Mouse (Mus musculus) gastrocnemius, postnatal 10 days (tissue): ENCODE measurements around the gene Bag5. TPM values are rescaled to one million over a fixed set of nuclear protein-coding genes. Genes with fewer than 3 reads are reported as not detected.

Source experiments
- DNase-seq: peaks from one replicate; pipeline ENCODE4 v3.0.0; 2021; ENCODE audit warnings: mixed read lengths
- long read RNA-seq, 2 experiments: library from polyadenylated mRNA; stranded (forward); transcript quantifications; one replicate each; pipeline ENCODE4 v2.0.0; 2021
- total RNA-seq, 2 experiments: library from RNA; stranded (reverse); gene quantifications; 2 replicates each; pipeline ENCODE4 v1.2.3; 2021

The Bag5 gene
- 10 to 100 TPM; 17.5 to 21.1 TPM for total RNA-seq
- long read RNA-seq, experiment 1, transcript Bag5-201 (2 exons, 2,139 nt) = major isoform, 26 of 40 reads
- long read RNA-seq, experiment 1, transcript Bag5-202 (2 exons, 1,852 nt) = minor isoform, 9 of 40 reads
- long read RNA-seq, experiment 1, partial matches to known transcripts = 0 of 40 reads
- long read RNA-seq, experiment 1, other reads (novel, unspliced or antisense) = 4 of 40 reads
- long read RNA-seq, experiment 2, transcript Bag5-201 (2 exons, 2,139 nt) = major isoform, 32 of 49 reads
- long read RNA-seq, experiment 2, transcript Bag5-202 (2 exons, 1,852 nt) = minor isoform, 8 of 49 reads
- long read RNA-seq, experiment 2, partial matches to known transcripts = 0 of 49 reads
- long read RNA-seq, experiment 2, other reads (novel, unspliced or antisense) = 7 of 49 reads

DNA sequence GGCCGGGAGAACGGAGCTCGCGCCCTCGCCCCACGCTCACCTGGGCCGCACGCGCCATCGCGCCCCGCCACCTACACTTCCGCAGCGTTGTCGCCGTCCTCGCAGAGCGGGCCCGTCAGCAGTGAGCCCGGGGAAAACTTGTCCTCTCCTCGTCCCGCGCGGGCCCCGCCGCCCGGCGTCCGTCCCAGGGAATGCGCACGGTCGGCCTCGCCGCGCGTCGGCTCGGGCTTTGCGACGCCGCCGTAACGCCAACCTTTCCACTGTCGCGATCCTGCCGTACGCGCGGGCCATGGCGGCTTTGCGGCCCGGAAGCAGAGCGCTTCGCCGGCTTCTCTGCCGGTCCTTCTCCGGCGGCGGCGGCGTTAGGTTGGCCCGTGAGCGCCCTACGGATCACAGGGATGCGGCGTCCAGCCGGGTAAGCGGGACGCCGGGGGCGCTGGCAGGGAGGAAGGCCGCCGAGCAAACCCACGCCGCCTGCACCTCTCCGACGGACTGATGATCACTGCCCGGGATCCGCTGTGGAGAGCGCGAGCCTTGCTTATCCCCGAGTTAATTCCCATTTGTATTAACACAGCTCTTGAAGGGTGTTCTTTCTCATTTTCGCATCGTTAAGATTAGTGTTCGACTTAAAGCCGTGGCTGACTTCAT is at the start of gene Bag5, which contains the start of gene Apopt1:
Gene Bag5, minus strand, starts transcription at position 254 of the 648 bp plus-strand sequence.
Gene Apopt1, plus strand, starts transcription at position 258 of the 648 bp plus-strand sequence.
- peak; percentile 90 for DNase-seq

DNA sequence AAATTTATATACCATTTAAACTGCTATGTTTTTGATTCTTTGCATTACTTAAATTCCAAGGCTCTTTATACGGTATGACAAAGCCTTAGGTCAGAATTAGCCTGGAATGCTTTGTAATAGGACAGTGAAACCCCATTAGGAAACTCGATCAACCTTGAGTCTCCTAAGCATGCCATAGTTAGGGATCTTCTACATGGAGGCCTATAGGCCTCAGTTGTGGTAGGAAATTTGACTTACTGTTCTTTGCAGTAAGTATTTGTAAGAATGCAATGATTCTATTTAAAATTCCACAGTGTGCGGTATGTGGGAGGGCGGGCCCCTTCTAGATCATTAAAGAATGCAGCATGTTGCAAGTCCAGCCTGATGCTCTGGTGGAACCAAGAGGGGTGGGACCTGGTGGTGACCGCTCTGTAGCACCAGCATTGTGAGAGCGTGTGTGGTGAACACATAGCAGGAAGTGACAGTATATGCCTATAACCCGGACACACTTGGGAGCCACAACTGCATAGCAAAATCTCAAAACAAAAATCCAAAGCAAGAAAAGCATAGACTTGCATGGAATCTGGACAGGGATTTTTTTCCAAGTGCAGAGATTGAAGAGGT is 47.4 kb upstream of the Bag5 start:
- DNase-seq = no peak

DNA sequence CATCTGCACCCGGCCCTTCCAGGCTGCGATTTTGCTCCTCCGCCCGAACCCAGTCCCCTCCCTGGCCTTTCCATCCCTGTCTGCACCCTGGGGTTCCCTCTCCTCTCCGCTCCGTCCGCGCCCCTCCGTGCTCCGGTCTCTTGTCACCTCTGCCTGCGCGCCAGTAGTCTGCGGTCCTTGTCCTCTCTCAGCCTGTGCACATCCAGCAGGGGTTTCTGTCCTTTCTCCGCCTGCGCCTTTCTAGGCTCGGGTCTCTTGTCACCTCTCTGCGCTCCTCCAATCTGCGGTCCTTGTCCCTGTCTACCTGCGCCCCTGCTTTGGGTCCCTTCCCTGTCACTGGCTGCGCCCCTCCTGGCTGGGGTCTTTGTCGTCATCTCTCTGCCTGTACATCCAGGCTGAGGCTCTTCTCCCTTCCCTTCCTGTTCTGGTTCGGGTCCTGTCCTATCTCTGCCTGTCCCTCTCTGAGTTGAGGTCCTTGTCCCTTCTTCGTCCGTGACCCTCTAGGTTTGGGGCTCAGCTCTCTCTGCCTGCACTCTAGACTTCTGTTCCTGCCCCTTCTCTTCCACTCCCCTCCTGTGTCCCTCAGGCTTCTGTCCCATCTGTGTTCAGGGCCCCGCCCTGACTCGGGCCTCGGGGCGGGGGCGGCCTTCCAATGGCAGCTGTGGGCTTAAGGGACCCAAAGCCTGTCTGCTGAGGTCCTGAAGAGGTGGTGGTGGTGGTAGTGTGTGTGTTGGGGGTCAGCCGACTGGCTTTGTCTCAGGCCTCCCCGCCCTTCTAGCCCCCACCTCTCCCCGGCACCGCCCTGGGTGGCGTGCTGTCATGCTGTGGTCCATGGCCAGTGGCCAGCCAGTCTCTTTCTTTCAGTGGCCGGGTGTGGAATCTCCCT is 46.4 kb upstream of the Bag5 start:
- DNase-seq = peak; percentile 72

DNA sequence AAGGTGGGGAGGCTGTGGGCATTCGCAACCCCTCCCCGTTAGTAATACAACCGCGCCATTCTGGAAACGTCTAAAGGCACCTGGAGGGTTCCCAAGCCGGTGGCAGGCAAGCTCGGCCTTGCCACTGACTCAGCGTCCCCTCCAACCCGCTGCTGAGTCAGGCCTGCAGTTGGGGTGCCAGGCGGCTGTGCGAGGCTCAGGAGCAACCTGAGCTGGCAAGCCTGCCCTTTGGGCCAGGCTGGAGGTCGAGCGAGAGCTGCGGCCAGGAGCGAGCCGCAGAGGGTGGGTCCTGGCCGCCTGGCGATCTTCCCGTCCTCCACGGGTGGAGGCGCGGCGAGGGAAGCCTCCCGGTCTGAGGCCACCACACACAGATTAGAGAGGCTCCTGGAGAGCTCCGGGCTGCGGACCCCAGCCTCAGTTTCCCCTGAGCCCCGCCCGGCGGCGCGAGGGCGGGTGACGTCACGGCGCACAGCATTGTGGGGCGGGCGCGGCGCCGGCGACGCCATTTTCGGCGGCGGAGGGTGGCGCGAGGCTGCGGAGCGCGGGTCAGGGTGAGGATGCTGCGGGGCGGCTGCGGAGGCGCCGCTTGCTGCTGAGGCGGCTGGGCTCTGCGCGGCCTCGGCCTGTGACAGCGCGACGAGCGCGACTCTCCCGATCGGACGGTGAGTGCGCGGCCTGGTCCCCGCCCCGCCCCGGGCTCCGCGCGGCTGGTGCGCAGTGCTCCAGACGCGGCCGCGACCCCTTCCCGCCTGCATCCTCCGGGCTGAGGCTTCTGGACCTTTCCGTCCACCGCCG is 45.5 kb upstream of the Bag5 start, which contains the start of gene Klc1:
Gene Klc1, plus strand, starts transcription at position 469 of the 795 bp plus-strand sequence.
- peak; percentile 82 for DNase-seq

DNA sequence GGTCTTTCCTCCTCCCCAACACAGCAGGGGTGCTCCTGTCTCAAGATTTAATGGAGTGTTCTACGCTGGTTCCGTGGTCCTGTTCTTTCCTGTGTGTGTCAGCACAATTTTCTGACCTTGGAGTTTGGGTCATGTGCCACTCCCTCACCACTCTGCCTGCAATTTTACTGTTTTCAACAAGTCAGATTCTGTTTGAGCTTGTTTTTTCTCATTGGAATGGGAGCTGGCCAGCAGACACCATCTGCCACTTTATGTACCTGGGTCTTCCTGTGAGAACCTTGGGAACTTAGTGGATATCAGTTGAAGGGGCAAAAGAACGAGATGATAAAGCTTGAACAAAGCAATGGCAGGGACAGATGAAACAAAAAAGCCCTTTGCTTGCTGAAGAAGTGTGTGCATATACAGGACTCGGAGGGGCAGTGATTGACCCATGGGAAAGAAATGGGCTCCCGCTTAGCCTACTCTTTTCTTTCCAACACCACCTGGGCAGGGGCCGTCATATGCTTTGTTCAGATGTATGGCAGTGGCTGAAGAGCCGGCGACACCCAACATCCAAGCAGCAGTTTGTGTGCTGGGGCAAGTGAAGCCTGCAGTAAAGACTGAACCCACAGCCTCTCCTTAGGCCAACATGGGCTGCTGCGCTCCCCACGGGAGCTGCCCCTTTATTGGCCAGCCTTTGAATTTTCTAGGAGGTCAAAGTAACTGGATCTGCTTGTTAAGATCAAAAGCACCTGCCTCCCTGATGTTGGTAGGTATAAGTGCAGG is 44.7 kb upstream of the Bag5 start:
- DNase-seq = no peak

- no peak for DNase-seq
These were observed 43.6 kb upstream of the Bag5 start for GRCm38 (mm10) chr12:111756698-111757082.

DNA sequence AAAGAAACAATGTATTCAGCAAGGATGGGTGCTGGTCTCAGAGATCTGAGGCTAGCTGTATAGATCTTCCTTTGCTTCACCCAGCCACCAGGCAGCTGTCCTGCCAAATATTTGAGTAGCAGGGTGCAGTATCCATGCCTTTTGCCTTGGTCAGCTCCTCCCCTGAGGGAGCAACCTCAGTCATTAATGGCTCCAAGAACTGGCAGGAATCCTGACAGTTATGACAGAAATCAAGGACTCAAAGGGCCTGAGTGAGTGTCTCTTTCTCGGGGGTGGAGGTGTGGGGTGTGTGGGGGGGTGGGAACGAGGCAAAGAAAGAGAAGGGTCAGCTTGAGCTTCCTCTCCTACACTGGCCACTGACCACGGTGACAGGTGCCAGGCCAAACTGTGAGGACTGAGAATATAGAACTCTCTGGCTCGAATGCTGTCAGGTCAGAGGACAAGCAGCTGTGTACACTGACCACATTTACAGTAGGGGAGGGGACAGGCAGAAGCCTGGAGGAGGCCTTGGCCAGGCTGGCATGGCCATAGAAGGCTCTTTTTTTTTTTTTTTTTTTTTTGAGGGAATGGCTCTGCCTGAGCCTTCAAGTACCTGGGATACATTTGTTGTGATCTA is 43.1 kb upstream of the Bag5 start:
- DNase-seq = no peak

DNA sequence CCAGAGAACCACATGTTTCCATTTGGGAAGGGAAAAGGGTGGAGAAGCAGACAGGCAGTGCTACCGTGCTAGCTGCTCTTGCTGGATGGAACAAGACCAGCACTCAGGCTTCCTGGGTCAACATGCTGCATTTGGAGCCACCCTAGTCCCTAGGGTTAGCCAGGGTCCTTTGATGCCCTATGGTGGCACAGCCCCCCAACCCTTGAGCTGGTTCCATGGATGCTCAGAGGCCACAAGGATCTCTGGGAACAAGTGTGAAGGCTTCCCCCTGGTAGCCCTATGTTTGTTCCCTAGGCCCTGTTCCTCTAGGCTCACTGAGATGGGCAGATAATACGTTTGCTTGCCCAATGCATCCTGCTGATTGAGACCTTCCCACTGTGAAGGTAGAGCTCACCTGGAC is 42.2 kb upstream of the Bag5 start:
- DNase-seq = no peak

GRCm38 (mm10) chr12:111754710-111755109 is 41.7 kb upstream of the Bag5 start:
- DNase-seq = no peak

- no peak for DNase-seq
These were observed 40.3 kb upstream of the Bag5 start for GRCm38 (mm10) chr12:111753347-111753746.

- no peak for DNase-seq
These were observed 39.4 kb upstream of the Bag5 start for GRCm38 (mm10) chr12:111752491-111752890.

- no peak for DNase-seq
These were observed 37.7 kb upstream of the Bag5 start for GRCm38 (mm10) chr12:111750739-111751138.

GRCm38 (mm10) chr12:111747421-111747820 is 34.4 kb upstream of the Bag5 start:
- DNase-seq = no peak

- DNase-seq = peak; percentile 66
These were observed 33.0 kb upstream of the Bag5 start for GRCm38 (mm10) chr12:111746091-111746490.

DNA sequence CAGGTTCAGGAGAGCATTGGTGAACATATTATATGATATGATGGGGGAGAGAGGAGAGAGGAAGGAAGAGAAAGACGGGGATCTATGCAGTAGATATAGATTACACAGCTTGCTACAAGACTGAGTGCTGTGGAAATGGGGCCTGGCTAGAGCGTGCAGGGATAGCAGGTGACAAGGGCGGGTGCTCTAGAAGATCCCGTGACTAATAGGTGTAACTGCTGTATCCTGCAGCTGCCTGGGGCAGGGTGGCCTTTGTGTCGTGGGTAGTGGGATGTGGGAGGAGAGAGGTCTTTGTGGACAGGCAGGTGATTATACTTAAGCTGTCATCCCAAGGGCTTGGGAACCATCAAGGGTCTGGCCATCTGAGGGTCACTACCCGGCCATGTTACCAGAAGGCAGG is 32.2 kb upstream of the Bag5 start:
- DNase-seq = no peak

GRCm38 (mm10) chr12:111743981-111744423 is 30.9 kb upstream of the Bag5 start:
- no peak for DNase-seq

DNA sequence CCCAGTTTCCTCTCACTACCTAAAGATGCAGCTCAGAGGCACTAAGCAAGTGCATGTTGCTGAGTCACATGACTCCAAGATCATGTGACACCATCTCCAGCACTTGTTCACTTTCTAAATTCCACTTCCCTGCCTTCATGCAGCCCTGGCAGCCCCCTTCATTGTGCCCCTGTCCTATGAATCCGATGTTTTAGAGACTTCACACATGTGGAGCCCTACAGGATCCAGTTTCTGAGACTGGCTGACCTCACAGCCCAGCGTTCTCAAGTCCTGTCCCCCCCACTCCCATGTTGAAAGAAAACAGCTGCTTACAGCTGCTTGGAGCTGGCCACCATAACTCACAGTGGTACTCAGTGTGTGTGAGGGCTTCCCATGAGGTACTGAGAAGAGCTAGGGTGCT is 30.4 kb upstream of the Bag5 start:
- DNase-seq = no peak

- DNase-seq = no peak
These were observed 28.3 kb upstream of the Bag5 start for GRCm38 (mm10) chr12:111741338-111741737.

GRCm38 (mm10) chr12:111738754-111739153 is 25.7 kb upstream of the Bag5 start:
- DNase-seq = peak; percentile 70

DNA sequence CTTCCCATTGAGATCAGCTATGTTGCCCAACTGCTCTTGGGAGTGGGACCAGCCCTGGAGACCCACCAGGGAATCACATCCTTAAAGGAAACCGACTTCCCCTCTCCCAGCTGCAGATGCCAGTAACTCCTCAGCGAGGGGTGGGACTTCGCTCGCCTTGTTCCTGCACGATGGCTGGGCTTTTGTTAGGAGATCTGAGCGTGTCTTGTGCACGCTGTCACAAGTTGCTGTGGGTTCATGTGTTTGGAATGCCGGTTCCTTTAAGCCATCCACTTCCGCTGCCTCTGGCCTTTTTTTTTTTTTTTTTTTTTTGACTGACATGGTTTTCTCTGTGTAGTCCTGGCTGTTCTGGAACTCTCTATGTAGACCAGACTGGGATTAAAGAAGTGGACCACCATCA is 24.3 kb upstream of the Bag5 start:
- DNase-seq = no peak
